ENCODE assay signal across 10 mouse cellular contexts in the genomic region with DNA sequence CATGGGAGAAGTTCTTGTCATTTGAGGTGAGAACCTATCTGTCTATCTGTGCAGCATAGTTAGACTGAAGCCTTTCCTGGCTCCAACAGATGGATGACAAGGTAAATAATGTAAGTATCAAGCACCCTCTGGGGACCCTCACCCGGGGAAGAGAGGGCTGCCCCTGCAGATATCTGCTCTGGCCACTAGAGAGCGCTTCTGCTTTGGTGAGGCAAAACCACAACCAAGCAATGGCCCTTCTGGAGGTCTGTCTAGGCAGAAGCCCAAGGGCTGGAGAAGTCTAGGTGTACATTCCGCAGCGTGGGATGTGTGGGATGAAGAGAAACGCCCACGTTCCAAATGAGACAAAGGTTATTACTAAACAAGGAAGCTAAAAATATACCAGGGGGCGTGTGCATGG. TPM values are rescaled to one million over a fixed set of nuclear protein-coding genes. Genes with fewer than 3 reads are reported as not detected.
DNase-seq lines count a peak whose midpoint lies in the region; ATAC-seq and TF ChIP-seq lines count a peak whose summit lies in the region.
"Had no signal": no experiment of that assay in that cellular context is flagged by ENCODE, and none has a peak within 500 bp of the region (broad histone marks: within the 10 kb centered on the region; RNA-seq: fewer than 3 reads in every experiment).

No protein-coding gene starts in this region.

- no peak overlapping the region for H3K4me2 ChIP-seq in intestine, postnatal 0 days (replicated peaks; ENCODE audit: low read depth)
- no peak overlapping the region for H3K4me2 ChIP-seq in intestine, embryonic 16.5 days (ENCODE audit: low read depth, low read length)
- no peak overlapping the region for H3K4me2 ChIP-seq in forebrain, embryonic 14.5 days (ENCODE audit: low read length)
- H3K4me2 ChIP-seq: embryonic facial prominence, embryonic 13.5 days had no signal

- no peak for TF ChIP-seq POLR2A in testis, adult 2 months (IDR thresholded peaks at IDR 0.05; ENCODE audit: control insufficient read depth, low read depth, low read length)

- no peak overlapping the region for H3K27ac ChIP-seq in intestine, postnatal 0 days (ENCODE audit: low read depth, low read length)
- H3K27ac ChIP-seq in intestine, embryonic 16.5 days (ENCODE audit: low read length) = no peak overlapping the region
- no peak overlapping the region for H3K27ac ChIP-seq in testis, adult 2 months (ENCODE audit: control insufficient read depth, insufficient read depth, low read depth, low read length)
- H3K27ac ChIP-seq in forebrain, embryonic 14.5 days (ENCODE audit: low read depth, low read length) = no peak overlapping the region
- H3K27ac ChIP-seq: embryonic facial prominence, embryonic 13.5 days had no signal

- H3K36me3 ChIP-seq in intestine, postnatal 0 days (ENCODE audit: control insufficient read depth, insufficient read depth) = no peaks in the 10 kb centered on the region
- no peaks in the 10 kb centered on the region for H3K36me3 ChIP-seq in intestine, embryonic 16.5 days (ENCODE audit: control insufficient read depth, insufficient read depth, low read length)
- H3K36me3 ChIP-seq in testis, adult 2 months (ENCODE audit: control insufficient read depth, insufficient read depth, low read length) = no peaks in the 10 kb centered on the region
- H3K36me3 ChIP-seq in forebrain, embryonic 14.5 days (ENCODE audit: control insufficient read depth, insufficient read depth, low read length) = no peaks in the 10 kb centered on the region
- H3K36me3 ChIP-seq: embryonic facial prominence, embryonic 13.5 days had no signal

- no peak overlapping the region for H3K4me3 ChIP-seq in intestine, postnatal 0 days (ENCODE audit: low read depth, low read length)
- H3K4me3 ChIP-seq in intestine, embryonic 16.5 days (ENCODE audit: low read length) = no peak overlapping the region
- no peak overlapping the region for H3K4me3 ChIP-seq in testis, adult 2 months (ENCODE audit: control insufficient read depth, low read depth, low read length)
- no peak overlapping the region for H3K4me3 ChIP-seq in forebrain, embryonic 14.5 days (ENCODE audit: low read depth, low read length)
- H3K4me3 ChIP-seq: embryonic facial prominence, embryonic 13.5 days had no signal

- no peaks in the 10 kb centered on the region for H3K4me1 ChIP-seq in intestine, postnatal 0 days (replicated peaks; ENCODE audit: control insufficient read depth, insufficient read depth, low read length)
- H3K4me1 ChIP-seq in intestine, embryonic 16.5 days (ENCODE audit: control insufficient read depth, insufficient read depth, low read length) = no peaks in the 10 kb centered on the region
- H3K4me1 ChIP-seq in testis, adult 2 months (ENCODE audit: control insufficient read depth, insufficient read depth, low read length) = no peaks in the 10 kb centered on the region
- H3K4me1 ChIP-seq in forebrain, embryonic 14.5 days (ENCODE audit: control insufficient read depth, insufficient read depth, low read length) = no peaks in the 10 kb centered on the region
- H3K4me1 ChIP-seq: embryonic facial prominence, embryonic 13.5 days had no signal

- DNase-seq in testis, postnatal 14 days (ENCODE audit: low spot score) = no peak
- DNase-seq in thymus, postnatal 4 days = peak; percentile 63
- DNase-seq in forebrain, embryonic 14.5 days (ENCODE audit: low spot score) = no peak
- DNase-seq: layer of hippocampus, adult 9-11 months had no signal

- no peaks in the 10 kb centered on the region for H3K9me3 ChIP-seq in intestine, postnatal 0 days (ENCODE audit: control insufficient read depth)
- H3K9me3 ChIP-seq in intestine, embryonic 16.5 days (ENCODE audit: control insufficient read depth, low read length) = peaks cover 3% of the 10 kb centered on the region; the same call in 1 of the 2 replicates
- H3K9me3 ChIP-seq in forebrain, embryonic 14.5 days (replicated peaks; ENCODE audit: control insufficient read depth, low read length) = peaks cover 4% of the 10 kb centered on the region; the same call in 1 of the 2 replicates
- H3K9me3 ChIP-seq: embryonic facial prominence, embryonic 13.5 days had no signal

- H3K9ac ChIP-seq in intestine, postnatal 0 days (ENCODE audit: low read depth, low read length) = no peak overlapping the region
- H3K9ac ChIP-seq in intestine, embryonic 16.5 days (ENCODE audit: low read depth, low read length) = no peak overlapping the region
- H3K9ac ChIP-seq in forebrain, embryonic 14.5 days (ENCODE audit: low read length) = no peak overlapping the region
- H3K9ac ChIP-seq: embryonic facial prominence, embryonic 13.5 days had no signal

- H3K27me3 ChIP-seq in intestine, postnatal 0 days (replicated peaks; ENCODE audit: control insufficient read depth, insufficient read depth, low read length) = no peaks in the 10 kb centered on the region
- H3K27me3 ChIP-seq in intestine, embryonic 16.5 days (replicated peaks; ENCODE audit: control insufficient read depth, insufficient read depth, low read length) = no peaks in the 10 kb centered on the region
- H3K27me3 ChIP-seq in testis, adult 2 months (ENCODE audit: control insufficient read depth, insufficient read depth, low read length) = no peaks in the 10 kb centered on the region
- H3K27me3 ChIP-seq in forebrain, embryonic 14.5 days (replicated peaks; ENCODE audit: control insufficient read depth, insufficient read depth, low read length) = no peaks in the 10 kb centered on the region
- H3K27me3 ChIP-seq: embryonic facial prominence, embryonic 13.5 days had no signal

- no peak for ATAC-seq in intestine, postnatal 0 days
- no peak for ATAC-seq in intestine, embryonic 16.5 days
- peak; percentile 72 for ATAC-seq in granulocyte monocyte progenitor cell, adult 5-6 weeks (replicated peaks; ENCODE audit: poor library complexity, severe bottlenecking)
- no peak for ATAC-seq in forebrain, embryonic 14.5 days
- ATAC-seq in activated CD4-positive, CD25-positive, alpha-beta regulatory T cell, adult 4 months = no peak

- peak; percentile 43 for TF ChIP-seq CTCF in intestine, postnatal 0 days (IDR thresholded peaks at IDR 0.05; ENCODE audit: low read depth)
- TF ChIP-seq CTCF in testis, adult 2 months (IDR thresholded peaks at IDR 0.05; ENCODE audit: control insufficient read depth, insufficient read depth, insufficient replicate concordance, low read depth, low read length) = peak; percentile 46; the same call in 1 of the 2 replicates

- 54% methylated on average over 7 of the region's 7 CpGs for WGBS in intestine, postnatal 0 days
- WGBS in intestine, embryonic 16.5 days = 61% methylated on average over 7 of the region's 7 CpGs
- 67% methylated on average over 7 of the region's 7 CpGs for WGBS in forebrain, embryonic 14.5 days

RNA-seq across cellular contexts. Expression of a gene that starts 9.8 kb away (rescaled TPM):
- polyA plus RNA-seq in intestine, postnatal 0 days (2015; fragmentation: Nextera tagmentation; extraction: Ambion mirVana) = 3.7 and 3.8 TPM in 2 replicates
- 20.0 and 21.5 TPM in 2 replicates for polyA plus RNA-seq in intestine, embryonic 16.5 days (2015; fragmentation: Nextera tagmentation; extraction: Ambion mirVana)
- 17.7 and 19.0 TPM in 2 replicates for polyA plus RNA-seq in testis, adult 2 months (2012; rRNA removed)
- total RNA-seq in granulocyte monocyte progenitor cell, adult 5-6 weeks (2014; fragmentation: Nextera tagmentation) = 31.8 and 36.3 TPM in 2 replicates
- total RNA-seq in granulocyte monocyte progenitor cell, adult 5-6 weeks (2017) = 26.5 and 32.9 TPM in 2 replicates
- polyA plus RNA-seq in forebrain, embryonic 14.5 days (2014; fragmentation: Nextera tagmentation; extraction: Ambion mirVana) = 9.1 and 14.3 TPM in 2 replicates
- polyA plus RNA-seq in activated CD4-positive, CD25-positive, alpha-beta regulatory T cell, adult 4 months (2017; shearing (Covaris generic)) = 10 to 100 TPM in 1 of 2 experiments, 1 to 10 TPM in 1; 7.2 to 10.2 TPM
